Mouse (Mus musculus) right cerebral cortex, postnatal 10 days (tissue): Measurements from ENCODE around the gene Grpr.

ENCODE experiments used
- DNase-seq, 2 experiments: peaks; one replicate each; pipeline ENCODE4 v3.0.0; 2021; ENCODE audit warnings: low spot score in 2 of 2

The Grpr gene

GRCm38 (mm10) chrX:163549666-163550065 lies at the start of gene Grpr:
Gene Grpr (minus strand): TSS chrX:163549677.
- peak; percentile 63 to 73 for DNase-seq

GRCm38 (mm10) chrX:163560521-163560920 lies 11.0 kb upstream of the Grpr start:
- DNase-seq, result no peak

- DNase-seq, result peak in 1 of 2 experiments; percentile 25
These were observed 2.4 kb downstream of the Grpr start for GRCm38 (mm10) chrX:163547042-163547441.

- no peak for DNase-seq
These were observed 16.6 kb downstream of the Grpr start for GRCm38 (mm10) chrX:163532836-163533235.

GRCm38 (mm10) chrX:163518963-163519541 lies 30.4 kb downstream of the Grpr start:
- DNase-seq, result no peak

GRCm38 (mm10) chrX:163511766-163512165 lies 37.7 kb downstream of the Grpr start:
- no peak for DNase-seq

- DNase-seq, result no peak
These were observed 47.4 kb downstream of the Grpr start for GRCm38 (mm10) chrX:163502088-163502487.
